Mouse (Mus musculus) lung, postnatal 25 days (tissue): ENCODE data around the gene Mylk.

Experiments used
- DNase-seq: peaks from one replicate; pipeline ENCODE4 v3.0.0; 2022; ENCODE audit warnings: low spot score

Mylk gene

GRCm38 (mm10) chr16:34941915-34942314 lies 196.9 kb downstream of the Mylk start:
- no peak for DNase-seq

GRCm38 (mm10) chr16:34946301-34946700 lies 201.3 kb downstream of the Mylk start:
- DNase-seq = no peak

GRCm38 (mm10) chr16:34950935-34951334 lies 205.9 kb downstream of the Mylk start:
- DNase-seq = no peak

- peak; percentile 51 for DNase-seq
Observed at GRCm38 (mm10) chr16:34952254-34952653, 207.2 kb downstream of the Mylk start.

GRCm38 (mm10) chr16:34952798-34953197 lies 207.8 kb downstream of the Mylk start:
- no peak for DNase-seq

GRCm38 (mm10) chr16:34953501-34953900 lies 208.5 kb downstream of the Mylk start:
- DNase-seq = no peak

GRCm38 (mm10) chr16:34957487-34958230 lies 212.6 kb downstream of the Mylk start:
- DNase-seq = no peak

GRCm38 (mm10) chr16:34958667-34959066 lies 213.7 kb downstream of the Mylk start:
- DNase-seq = peak; percentile 85

- DNase-seq = peak; percentile 31
Observed at GRCm38 (mm10) chr16:34959261-34959660, 214.3 kb downstream of the Mylk start.

- DNase-seq = peak; percentile 35
Observed at GRCm38 (mm10) chr16:34960243-34960642, 215.2 kb downstream of the Mylk start.

- no peak for DNase-seq
Observed at GRCm38 (mm10) chr16:34960866-34961582, 216.0 kb downstream of the Mylk start.

- DNase-seq = no peak
Observed at GRCm38 (mm10) chr16:34962322-34962721, 217.3 kb downstream of the Mylk start.

GRCm38 (mm10) chr16:34963008-34963407 lies 218.0 kb downstream of the Mylk start:
- peak; percentile 46 for DNase-seq

GRCm38 (mm10) chr16:34966620-34967081 lies 221.6 kb downstream of the Mylk start:
- DNase-seq = peak; percentile 73

- DNase-seq = peak; percentile 87
Observed at GRCm38 (mm10) chr16:34967120-34967800, 222.2 kb downstream of the Mylk start.

- DNase-seq = no peak
Observed at GRCm38 (mm10) chr16:34968181-34968580, 223.2 kb downstream of the Mylk start.

GRCm38 (mm10) chr16:34972471-34972870 lies 227.5 kb downstream of the Mylk start:
- DNase-seq = no peak

- DNase-seq = no peak
Observed at GRCm38 (mm10) chr16:34975544-34975943, 230.5 kb downstream of the Mylk start.

GRCm38 (mm10) chr16:34976630-34977029 lies 231.6 kb downstream of the Mylk start:
- DNase-seq = no peak

- DNase-seq = no peak
Observed at GRCm38 (mm10) chr16:34978018-34978417, 233.0 kb downstream of the Mylk start.

GRCm38 (mm10) chr16:34981009-34981408 lies 236.0 kb downstream of the Mylk start:
- DNase-seq = no peak

GRCm38 (mm10) chr16:34984203-34985030 lies 239.4 kb downstream of the Mylk start:
- no peak for DNase-seq
